Mouse (Mus musculus): ENCODE results near the gene Hist1h2bn. TPM values are rescaled to one million over a fixed set of nuclear protein-coding genes. Genes with fewer than 3 reads are reported as not detected.
"Not testable (repeated sequence)": the region's sequence is repeated elsewhere in the genome, so short reads cannot be mapped to it uniquely, and the experiment has no call there.

Gene Hist1h2bn
- total RNA-seq (2021) = 1 to 10 TPM; 3.9 to 8.2 TPM

DNA sequence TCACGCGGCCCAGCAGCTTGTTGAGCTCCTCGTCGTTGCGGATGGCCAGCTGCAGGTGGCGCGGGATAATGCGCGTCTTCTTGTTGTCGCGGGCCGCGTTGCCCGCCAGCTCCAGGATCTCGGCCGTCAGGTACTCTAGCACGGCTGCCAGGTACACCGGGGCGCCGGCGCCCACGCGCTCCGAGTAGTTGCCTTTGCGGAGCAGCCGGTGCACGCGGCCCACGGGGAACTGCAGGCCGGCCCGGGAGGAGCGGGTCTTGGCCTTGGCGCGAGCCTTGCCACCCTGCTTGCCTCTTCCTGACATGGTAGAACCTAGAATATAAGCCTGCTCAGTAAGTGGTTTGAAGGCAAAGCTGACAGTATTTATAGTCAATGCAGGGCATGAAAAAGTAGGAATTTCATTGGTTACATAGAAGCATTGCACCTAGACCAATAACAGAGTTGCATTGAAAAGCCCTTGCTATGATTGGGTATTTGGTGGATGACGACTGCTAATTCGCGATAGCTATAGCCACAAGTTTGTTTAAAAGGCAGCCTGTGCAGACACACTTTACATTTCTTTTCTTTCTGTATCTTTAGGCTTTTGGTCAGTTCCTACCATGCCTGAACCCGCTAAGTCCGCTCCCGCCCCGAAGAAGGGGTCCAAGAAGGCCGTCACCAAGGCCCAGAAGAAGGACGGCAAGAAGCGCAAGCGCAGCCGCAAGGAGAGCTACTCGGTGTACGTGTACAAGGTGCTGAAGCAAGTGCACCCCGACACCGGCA, at the start of gene Hist1h2bn, which contains the start of gene Hist1h2ak:
Hist1h2bn (plus strand) TSS at position 600 of the 762 bp plus-strand sequence.
Hist1h2ak (minus strand) TSS at position 304 of the 762 bp plus-strand sequence.
- DNase-seq (ENCODE audit: low spot score in 2 of 2) = peak; percentile 82 to 96
- intact Hi-C loops (cut with DNase I) = loop anchor here (2.0 to 10.0 kb wide), 2 partner anchors 29 to 1831 kb away; partner anchors contain the start of genes Hist1h3i and Hist1h4d

- intact Hi-C loops (cut with DNase I) = no loop called here
- no peak for DNase-seq (ENCODE audit: low spot score in 2 of 2)
Measured at GRCm38 (mm10) chr13:21706669-21707068, 47.3 kb upstream of the Hist1h2bn start.

GRCm38 (mm10) chr13:21710031-21710711, 43.8 kb upstream of the Hist1h2bn start:
- DNase-seq (ENCODE audit: low spot score in 2 of 2) = peak; percentile 91 to 93
- intact Hi-C loops (cut with DNase I) = loop anchor here (2.0 to 10.0 kb wide), 7 partner anchors 25 to 1737 kb away; partner anchors contain the start of gene Hist1h4j

DNA sequence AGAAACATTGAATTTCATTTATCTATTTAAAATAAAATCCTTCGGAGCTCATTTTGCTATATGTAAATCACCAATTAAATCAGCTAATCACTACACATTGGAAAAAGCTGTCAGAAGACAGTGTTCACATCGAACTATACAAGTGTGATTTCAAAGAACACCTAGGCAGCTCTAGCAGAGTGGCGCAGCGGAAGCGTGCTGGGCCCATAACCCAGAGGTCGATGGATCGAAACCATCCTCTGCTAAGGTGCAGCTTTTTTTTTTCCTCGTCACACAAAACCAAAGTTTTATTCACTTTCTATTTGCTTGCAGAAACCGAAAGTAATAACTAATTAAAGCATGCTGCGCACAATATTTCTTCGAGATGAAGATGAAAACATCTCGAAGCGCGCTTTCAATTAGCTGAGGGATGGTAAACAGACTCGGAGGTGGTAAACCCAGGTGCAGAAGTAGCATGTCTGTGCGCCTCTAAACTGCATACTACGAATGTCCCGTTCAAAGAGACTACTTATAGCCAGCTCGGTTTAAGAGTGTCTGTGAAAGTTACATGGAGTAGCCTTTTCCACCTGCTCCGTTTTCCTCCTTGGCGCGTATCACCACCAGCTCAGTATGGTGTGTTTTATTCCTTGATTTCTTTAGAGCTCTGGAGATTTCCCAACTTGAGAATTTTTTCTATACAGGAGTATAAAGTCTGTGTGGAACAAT, 43.0 kb upstream of the Hist1h2bn start:
- DNase-seq (ENCODE audit: low spot score in 2 of 2) = peak; percentile 83 to 87
- intact Hi-C loops (cut with DNase I) = loop anchor here (2.0 to 10.0 kb wide), 7 partner anchors 24 to 1736 kb away; partner anchors contain the start of gene Hist1h4j

DNA sequence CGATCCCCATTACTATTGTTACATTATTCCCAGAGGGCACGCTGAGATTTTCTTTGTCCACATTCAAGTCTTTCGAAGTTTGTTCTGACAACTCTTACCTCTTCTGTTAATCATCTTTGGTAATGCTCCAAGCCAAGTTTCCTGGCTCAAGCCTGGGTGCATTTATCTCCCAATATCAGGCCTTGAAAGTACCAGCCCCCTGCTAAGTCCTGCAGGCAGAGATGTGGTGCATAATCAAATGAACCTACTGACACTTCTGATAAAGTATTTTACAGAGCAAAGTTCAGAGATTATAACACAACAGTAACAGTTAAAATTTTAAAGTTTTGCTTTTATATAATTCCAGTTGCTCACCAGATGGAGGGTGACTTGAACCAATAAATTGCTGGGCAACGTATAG, 42.2 kb upstream of the Hist1h2bn start:
- no peak for DNase-seq (ENCODE audit: low spot score in 2 of 2)
- intact Hi-C loops (cut with DNase I) = loop anchor here (2.0 to 10.0 kb wide), 7 partner anchors 23 to 1736 kb away; partner anchors contain the start of gene Hist1h4j

- DNase-seq (ENCODE audit: low spot score in 2 of 2) = peak; percentile 78 to 83
- intact Hi-C loops (cut with DNase I) = loop anchor here (5.0 to 10.0 kb wide), 8 partner anchors 437 to 1968 kb away; partner anchors contain the start of genes Hist1h1e, Hist1h2ac, Hist1h2af and Hist1h2bc
Measured at GRCm38 (mm10) chr13:21714725-21715124, 39.2 kb upstream of the Hist1h2bn start.

GRCm38 (mm10) chr13:21715131-21715863, 38.6 kb upstream of the Hist1h2bn start:
- peak; percentile 37 to 59 for DNase-seq (ENCODE audit: low spot score in 2 of 2)
- intact Hi-C loops (cut with DNase I) = loop anchor here (5.0 to 10.0 kb wide), 4 partner anchors 1590 to 1967 kb away; partner anchors contain the start of genes Hist1h1e, Hist1h2ac, Hist1h2af and Hist1h2bc

DNA sequence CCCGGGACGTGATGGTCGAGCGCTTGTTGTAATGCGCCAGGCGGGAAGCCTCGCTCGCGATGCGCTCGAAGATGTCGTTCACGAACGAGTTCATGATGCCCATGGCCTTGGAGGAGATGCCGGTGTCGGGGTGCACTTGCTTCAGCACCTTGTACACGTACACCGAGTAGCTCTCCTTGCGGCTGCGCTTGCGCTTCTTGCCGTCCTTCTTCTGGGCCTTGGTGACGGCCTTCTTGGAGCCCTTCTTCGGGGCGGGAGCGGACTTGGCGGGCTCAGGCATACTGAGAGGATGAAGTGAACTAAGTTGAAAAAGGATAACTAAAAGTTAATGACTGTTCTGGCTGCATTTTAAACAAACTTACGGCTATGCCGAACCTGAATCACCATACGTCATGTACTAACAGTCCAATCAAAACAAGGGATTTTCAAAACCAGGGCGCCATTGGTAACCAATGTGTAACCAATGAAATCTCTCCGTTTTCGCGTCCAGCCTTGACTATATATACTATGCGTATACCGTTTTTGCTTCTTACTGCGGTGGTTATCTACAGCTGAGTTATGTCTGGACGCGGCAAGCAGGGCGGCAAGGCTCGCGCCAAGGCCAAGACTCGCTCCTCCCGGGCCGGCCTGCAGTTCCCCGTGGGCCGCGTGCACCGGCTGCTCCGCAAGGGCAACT, 37.9 kb upstream of the Hist1h2bn start, which contains the start of the genes Hist1h2bl and Hist1h2ai:
Hist1h2bl (minus strand) TSS at position 280 of the 676 bp plus-strand sequence.
Hist1h2ai (plus strand) TSS at position 559 of the 676 bp plus-strand sequence.
- DNase-seq (ENCODE audit: low spot score in 2 of 2) = peak; percentile 88 to 98
- intact Hi-C loops (cut with DNase I) = loop anchor here (2.0 to 10.0 kb wide), 8 partner anchors 35 to 1966 kb away; partner anchors contain the start of genes Hist1h1e, Hist1h2ac, Hist1h2ad and Hist1h2af

GRCm38 (mm10) chr13:21716540-21717391, 37.2 kb upstream of the Hist1h2bn start:
- DNase-seq (ENCODE audit: low spot score in 2 of 2) = peak; percentile 20 to 25
- intact Hi-C loops (cut with DNase I) = loop anchor here (2.0 to 10.0 kb wide), 8 partner anchors 34 to 1966 kb away; partner anchors contain the start of genes Hist1h1e, Hist1h2ac, Hist1h2ad and Hist1h2af

GRCm38 (mm10) chr13:21717397-21718357, 36.2 kb upstream of the Hist1h2bn start, which contains the start of gene Hist1h3h:
Gene Hist1h3h (plus strand): TSS chr13:21717659.
- intact Hi-C loops (cut with DNase I) = loop anchor here (2.0 to 10.0 kb wide), 8 partner anchors 33 to 1965 kb away; partner anchors contain the start of genes Hist1h1e, Hist1h2ac, Hist1h2ad and Hist1h2af
- DNase-seq (ENCODE audit: low spot score in 2 of 2) = peak; percentile 93 to 97

DNA sequence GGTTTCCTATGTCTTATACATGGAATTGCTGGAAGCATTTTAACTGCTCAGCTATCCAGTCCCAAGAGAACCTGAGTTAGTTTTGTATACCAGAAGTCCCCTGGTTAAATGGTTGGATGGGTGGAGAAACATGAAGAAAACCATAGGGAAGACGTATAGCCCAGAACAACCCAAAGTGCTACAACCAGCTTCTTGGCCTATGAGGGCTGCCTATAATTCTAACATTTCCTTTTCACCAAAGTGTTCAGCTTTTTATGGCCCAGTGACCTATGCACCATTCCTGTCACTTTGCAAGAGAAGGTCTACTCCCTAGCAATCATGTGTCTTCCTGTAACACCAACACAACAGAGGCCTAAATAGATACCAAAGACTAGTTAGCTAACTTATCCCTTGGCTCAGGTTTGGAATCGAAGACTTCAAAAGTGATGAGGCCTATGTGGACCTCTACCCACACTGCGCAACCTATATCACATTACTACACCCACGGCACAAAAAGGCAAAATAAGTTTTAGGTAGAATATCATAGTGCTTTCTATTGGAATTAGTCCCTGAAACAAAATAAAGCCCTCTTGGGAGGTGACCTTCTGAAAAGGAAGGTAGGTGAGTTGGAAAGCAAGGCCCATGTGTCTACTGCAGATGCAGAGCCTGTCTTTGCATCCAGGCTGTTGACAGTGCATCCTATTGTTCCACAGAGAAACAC, 35.4 kb upstream of the Hist1h2bn start:
- no peak for DNase-seq (ENCODE audit: low spot score in 2 of 2)
- intact Hi-C loops (cut with DNase I) = loop anchor here (5.0 to 10.0 kb wide), 4 partner anchors 1586 to 1964 kb away; partner anchors contain the start of genes Hist1h1e, Hist1h2ac, Hist1h2af and Hist1h2bc

DNA sequence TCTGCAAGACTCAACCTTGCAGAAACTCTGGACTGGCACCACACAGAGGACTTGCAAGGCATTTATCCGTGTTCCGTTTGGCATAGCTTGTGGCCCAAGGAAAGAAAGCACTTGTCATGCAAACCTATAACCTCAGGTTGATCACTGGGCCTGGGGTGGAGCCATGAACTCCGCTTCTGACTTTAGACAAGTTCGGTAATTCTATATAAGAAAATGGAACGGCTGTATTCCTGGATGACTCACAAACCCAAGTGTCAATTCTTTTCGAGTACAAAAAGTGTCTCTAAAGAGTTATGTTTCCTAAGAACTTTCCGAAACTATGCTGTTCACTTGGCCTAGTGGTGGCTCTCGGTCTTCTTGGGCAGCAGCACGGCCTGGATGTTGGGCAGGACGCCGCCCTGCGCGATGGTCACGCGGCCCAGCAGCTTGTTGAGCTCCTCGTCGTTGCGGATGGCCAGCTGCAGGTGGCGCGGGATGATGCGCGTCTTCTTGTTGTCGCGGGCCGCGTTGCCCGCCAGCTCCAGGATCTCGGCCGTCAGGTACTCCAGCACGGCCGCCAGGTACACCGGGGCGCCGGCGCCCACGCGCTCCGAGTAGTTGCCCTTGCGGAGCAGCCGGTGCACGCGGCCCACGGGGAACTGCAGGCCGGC, 32.7 kb upstream of the Hist1h2bn start:
- DNase-seq (ENCODE audit: low spot score in 2 of 2) = not testable (repeated sequence)

DNA sequence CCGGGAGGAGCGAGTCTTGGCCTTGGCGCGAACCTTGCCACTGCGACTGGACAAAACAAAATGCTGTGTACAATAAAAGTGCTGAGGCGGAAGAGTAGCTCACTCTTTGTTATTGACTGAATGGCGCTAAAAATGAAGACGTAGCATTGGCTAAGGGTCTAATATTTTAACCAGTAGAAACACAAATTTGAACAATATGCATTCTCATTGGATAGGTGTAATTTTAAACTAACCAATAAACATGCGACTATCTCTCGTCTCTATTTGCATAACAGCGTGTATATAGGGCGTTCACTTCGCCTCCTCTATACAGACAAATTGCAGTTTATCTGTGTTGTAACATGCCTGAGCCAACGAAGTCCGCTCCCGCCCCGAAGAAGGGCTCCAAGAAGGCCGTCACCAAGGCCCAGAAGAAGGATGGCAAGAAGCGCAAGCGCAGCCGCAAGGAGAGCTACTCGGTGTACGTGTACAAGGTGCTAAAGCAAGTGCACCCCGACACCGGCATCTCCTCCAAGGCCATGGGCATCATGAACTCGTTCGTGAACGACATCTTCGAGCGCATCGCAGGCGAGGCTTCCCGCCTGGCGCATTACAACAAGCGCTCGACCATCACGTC, 32.1 kb upstream of the Hist1h2bn start, which contains the start of gene Hist1h2bm:
Hist1h2bm (plus strand) TSS at position 288 of the 616 bp plus-strand sequence.
- peak; percentile 77 to 91 for DNase-seq (ENCODE audit: low spot score in 2 of 2)
- intact Hi-C loops (cut with DNase I) = not testable (repeated sequence)

More for the DNA sequence above, 32.7 kb upstream of the Hist1h2bn start:
- intact Hi-C loops (cut with DNase I) = not testable (repeated sequence)
